Mouse (Mus musculus) heart, embryonic 15.5 days (tissue): ENCODE results near the gene Klhl32. TPM values are rescaled to one million over a fixed set of nuclear protein-coding genes. Genes with fewer than 3 reads are reported as not detected.
"Not testable (repeated sequence)": the region's sequence is repeated elsewhere in the genome, so short reads cannot be mapped to it uniquely, and the experiment has no call there.

Experiments
- ATAC-seq: fragments of 200-750 bp; cut with Nextera tagmentation; replicated peaks from 2 replicates; pipeline ENCODE4 v1.8.0; 2017; ENCODE audit warnings: low read depth, moderate TSS enrichment; ENCODE audit not compliant: insufficient number of reproducible peaks, insufficient read depth, low FRiP score
- H3K27ac ChIP-seq: fragments of 300-500 bp; sonication (generic); 2 replicates; pipeline ENCODE4 v1.5.1; 2015; ENCODE audit warnings: mild to moderate bottlenecking, inconsistent platforms
- H3K27me3 ChIP-seq: fragments of 300-500 bp; sonication (generic); 2 replicates; pipeline ENCODE4 v1.6.1; 2015; ENCODE audit warnings: inconsistent platforms
- H3K36me3 ChIP-seq: fragments of 300-500 bp; sonication (generic); 2 replicates; pipeline ENCODE4 v1.6.1; 2015; ENCODE audit warnings: mild to moderate bottlenecking, inconsistent platforms
- H3K4me1 ChIP-seq: fragments of 300-500 bp; sonication (generic); replicated peaks from 2 replicates; pipeline ENCODE4 v1.6.1; 2015; ENCODE audit warnings: inconsistent platforms
- H3K4me2 ChIP-seq: fragments of 300-500 bp; sonication (generic); 2 replicates; pipeline ENCODE4 v1.6.1; 2015; ENCODE audit warnings: inconsistent platforms, mild to moderate bottlenecking, moderate library complexity
- H3K4me3 ChIP-seq: fragments of 300-500 bp; sonication (generic); 2 replicates; pipeline ENCODE4 v1.5.1; 2015; ENCODE audit warnings: mild to moderate bottlenecking, inconsistent platforms
- H3K9ac ChIP-seq: fragments of 300-500 bp; sonication (generic); 2 replicates; pipeline ENCODE4 v1.6.1; 2015; ENCODE audit warnings: mild to moderate bottlenecking, inconsistent platforms
- H3K9me3 ChIP-seq: fragments of 300-500 bp; sonication (generic); replicated peaks from 2 replicates; pipeline ENCODE4 v1.6.1; 2016; ENCODE audit warnings: inconsistent platforms
- WGBS: fragments of 180-500 bp; shearing (Covaris S2); methylation state at CpG from one replicate; pipeline ENCODE4 v1.1.7; 2015; ENCODE audit warnings: mixed read lengths; 5-methylcytosine and 5-hydroxymethylcytosine counted together
- polyA plus RNA-seq: library from polyadenylated mRNA; unstranded; fragments of >200 nt; fragmentation: Nextera tagmentation; extraction: Ambion mirVana; gene quantifications from 2 replicates; pipeline ENCODE4 v1.2.1, GENCODE M21; 2015

Klhl32 gene
- polyA plus RNA-seq, 1 experiment from 2014 or later: 3.5 TPM

- 75% methylated on average over 6 of the region's 6 CpGs for WGBS
- H3K4me2 ChIP-seq: no peak overlapping the region
- H3K36me3 ChIP-seq: no peaks in the 10 kb centered on the region
- no peak overlapping the region for H3K4me3 ChIP-seq
- H3K27ac ChIP-seq: no peak overlapping the region
- H3K4me1 ChIP-seq: no peaks in the 10 kb centered on the region
- ATAC-seq: no peak
- H3K9ac ChIP-seq: no peak overlapping the region
- H3K9me3 ChIP-seq: no peaks in the 10 kb centered on the region
- H3K27me3 ChIP-seq: no peaks in the 10 kb centered on the region
Measured at GRCm38 (mm10) chr4:24737080-24737479, 113.8 kb downstream of the Klhl32 start.

GRCm38 (mm10) chr4:24720834-24721233, 130.1 kb downstream of the Klhl32 start:
- no peak overlapping the region for H3K4me2 ChIP-seq
- no peak overlapping the region for H3K27ac ChIP-seq
- no peaks in the 10 kb centered on the region for H3K36me3 ChIP-seq
- no peaks in the 10 kb centered on the region for H3K9me3 ChIP-seq
- H3K27me3 ChIP-seq: no peaks in the 10 kb centered on the region
- H3K9ac ChIP-seq: no peak overlapping the region
- no peaks in the 10 kb centered on the region for H3K4me1 ChIP-seq
- 29% methylated on average over 3 of the region's 3 CpGs for WGBS
- ATAC-seq: no peak
- no peak overlapping the region for H3K4me3 ChIP-seq

GRCm38 (mm10) chr4:24715559-24715958, 135.4 kb downstream of the Klhl32 start:
- no peak overlapping the region for H3K9ac ChIP-seq
- no peaks in the 10 kb centered on the region for H3K4me1 ChIP-seq
- no peaks in the 10 kb centered on the region for H3K36me3 ChIP-seq
- H3K4me3 ChIP-seq: no peak overlapping the region
- no peak overlapping the region for H3K27ac ChIP-seq
- ATAC-seq: no peak
- H3K4me2 ChIP-seq: no peak overlapping the region
- H3K27me3 ChIP-seq: no peaks in the 10 kb centered on the region
- no peaks in the 10 kb centered on the region for H3K9me3 ChIP-seq
- WGBS: 74% methylated on average over 4 of the region's 4 CpGs

GRCm38 (mm10) chr4:24714367-24714766, 136.6 kb downstream of the Klhl32 start:
- ATAC-seq: no peak
- no peaks in the 10 kb centered on the region for H3K4me1 ChIP-seq
- 72% methylated on average over 10 of the region's 10 CpGs for WGBS
- H3K27me3 ChIP-seq: no peaks in the 10 kb centered on the region
- no peak overlapping the region for H3K4me3 ChIP-seq
- no peak overlapping the region for H3K27ac ChIP-seq
- H3K4me2 ChIP-seq: no peak overlapping the region
- H3K9me3 ChIP-seq: no peaks in the 10 kb centered on the region
- H3K36me3 ChIP-seq: no peaks in the 10 kb centered on the region
- no peak overlapping the region for H3K9ac ChIP-seq

GRCm38 (mm10) chr4:24698528-24699117, 152.3 kb downstream of the Klhl32 start:
- Histone ChIP-seq H3K4me1 (no peaks in the 10 kb centered on the region), H3K36me3 (no peaks in the 10 kb centered on the region), H3K4me3 (no peak overlapping the region), H3K9ac (no peak overlapping the region), H3K27ac (no peak overlapping the region), H3K4me2 (no peak overlapping the region), H3K27me3 (no peaks in the 10 kb centered on the region), H3K9me3 (no peaks in the 10 kb centered on the region)
- 63% methylated on average over 7 of the region's 7 CpGs for WGBS
- no peak for ATAC-seq

- no peaks in the 10 kb centered on the region for H3K27me3 ChIP-seq
- no peaks in the 10 kb centered on the region for H3K4me1 ChIP-seq
- ATAC-seq: no peak
- no peak overlapping the region for H3K27ac ChIP-seq
- no peaks in the 10 kb centered on the region for H3K9me3 ChIP-seq
- H3K4me2 ChIP-seq: no peak overlapping the region
- no peak overlapping the region for H3K9ac ChIP-seq
- WGBS: 77% methylated on average over 2 of the region's 2 CpGs
- no peaks in the 10 kb centered on the region for H3K36me3 ChIP-seq
- H3K4me3 ChIP-seq: no peak overlapping the region
Measured at GRCm38 (mm10) chr4:24680080-24680479, 170.8 kb downstream of the Klhl32 start.

GRCm38 (mm10) chr4:24670007-24670406, 180.9 kb downstream of the Klhl32 start:
- Histone ChIP-seq H3K4me3 (no peak overlapping the region), H3K4me1 (no peaks in the 10 kb centered on the region), H3K4me2 (no peak overlapping the region), H3K9ac (no peak overlapping the region), H3K27ac (no peak overlapping the region), H3K36me3 (no peaks in the 10 kb centered on the region), H3K9me3 (no peaks in the 10 kb centered on the region), H3K27me3 (no peaks in the 10 kb centered on the region)
- WGBS: 86% methylated on average over 10 of the region's 10 CpGs
- ATAC-seq: no peak

GRCm38 (mm10) chr4:24659218-24659617, 191.7 kb downstream of the Klhl32 start:
- no peak overlapping the region for H3K4me3 ChIP-seq
- H3K4me1 ChIP-seq: no peaks in the 10 kb centered on the region
- H3K4me2 ChIP-seq: no peak overlapping the region
- ATAC-seq: no peak
- no peak overlapping the region for H3K27ac ChIP-seq
- no peaks in the 10 kb centered on the region for H3K27me3 ChIP-seq
- H3K9ac ChIP-seq: no peak overlapping the region
- H3K9me3 ChIP-seq: no peaks in the 10 kb centered on the region
- WGBS: 87% methylated on average over 6 of the region's 6 CpGs
- H3K36me3 ChIP-seq: no peaks in the 10 kb centered on the region

GRCm38 (mm10) chr4:24644735-24645134, 206.2 kb downstream of the Klhl32 start:
- H3K4me3 ChIP-seq, H3K4me2 ChIP-seq, H3K27me3 ChIP-seq, H3K9ac ChIP-seq, H3K36me3 ChIP-seq, H3K4me1 ChIP-seq, ATAC-seq, H3K9me3 ChIP-seq, H3K27ac ChIP-seq: not testable (repeated sequence)
- WGBS: 64% methylated on average over 7 of the region's 8 CpGs

- H3K4me2 ChIP-seq: no peak overlapping the region
- H3K9me3 ChIP-seq: no peaks in the 10 kb centered on the region
- no peaks in the 10 kb centered on the region for H3K36me3 ChIP-seq
- H3K27me3 ChIP-seq: no peaks in the 10 kb centered on the region
- no peaks in the 10 kb centered on the region for H3K4me1 ChIP-seq
- H3K27ac ChIP-seq: no peak overlapping the region
- ATAC-seq: no peak
- no peak overlapping the region for H3K9ac ChIP-seq
- H3K4me3 ChIP-seq: no peak overlapping the region
- WGBS: 74% methylated on average over 2 of the region's 2 CpGs
Measured at GRCm38 (mm10) chr4:24642306-24642705, 208.6 kb downstream of the Klhl32 start.

GRCm38 (mm10) chr4:24631177-24631911, 219.6 kb downstream of the Klhl32 start:
- H3K4me1 ChIP-seq: peaks cover 9% of the 10 kb centered on the region; the same call in 1 of the 2 replicates
- WGBS: 79% methylated on average over 9 of the region's 9 CpGs
- no peaks in the 10 kb centered on the region for H3K9me3 ChIP-seq
- no peaks in the 10 kb centered on the region for H3K36me3 ChIP-seq
- no peak for ATAC-seq
- no peak overlapping the region for H3K4me3 ChIP-seq
- no peak overlapping the region for H3K4me2 ChIP-seq
- H3K27me3 ChIP-seq: no peaks in the 10 kb centered on the region
- H3K27ac ChIP-seq: no peak overlapping the region
- H3K9ac ChIP-seq: no peak overlapping the region

- Histone ChIP-seq H3K9ac (no peak overlapping the region), H3K9me3 (no peaks in the 10 kb centered on the region), H3K27ac (no peak overlapping the region), H3K36me3 (no peaks in the 10 kb centered on the region), H3K27me3 (no peaks in the 10 kb centered on the region), H3K4me1 (peaks cover 11% of the 10 kb centered on the region; the same call in 1 of the 2 replicates), H3K4me2 (no peak overlapping the region), H3K4me3 (no peak overlapping the region)
- no peak for ATAC-seq
- WGBS: 61% methylated on average over 2 of the region's 2 CpGs
Measured at GRCm38 (mm10) chr4:24630430-24630829, 220.5 kb downstream of the Klhl32 start.
